Mouse (Mus musculus) gastrocnemius, adult 8-10 months (tissue): ENCODE data around the gene Xpnpep1. TPM values are rescaled to one million over a fixed set of nuclear protein-coding genes. Genes with fewer than 3 reads are reported as not detected.

Experiments
- DNase-seq, 2 experiments: peaks; one replicate each; pipeline ENCODE4 v3.0.0; 2022; ENCODE audit warnings: low spot score in 2 of 2
- microRNA-seq: library from miRNA; unstranded; fragments of <30 nt; microRNA quantifications from one replicate; pipeline ENCODE4 v1.2.0, GENCODE M21; 2022
- total RNA-seq, 4 experiments: library from RNA; stranded (reverse); gene quantifications; 2 replicates each; pipeline ENCODE4 v1.2.4; 2022

Xpnpep1 gene
- total RNA-seq, 4 experiments from 2014 or later = 37.7 to 45.2 (median 39.7) TPM

DNA sequence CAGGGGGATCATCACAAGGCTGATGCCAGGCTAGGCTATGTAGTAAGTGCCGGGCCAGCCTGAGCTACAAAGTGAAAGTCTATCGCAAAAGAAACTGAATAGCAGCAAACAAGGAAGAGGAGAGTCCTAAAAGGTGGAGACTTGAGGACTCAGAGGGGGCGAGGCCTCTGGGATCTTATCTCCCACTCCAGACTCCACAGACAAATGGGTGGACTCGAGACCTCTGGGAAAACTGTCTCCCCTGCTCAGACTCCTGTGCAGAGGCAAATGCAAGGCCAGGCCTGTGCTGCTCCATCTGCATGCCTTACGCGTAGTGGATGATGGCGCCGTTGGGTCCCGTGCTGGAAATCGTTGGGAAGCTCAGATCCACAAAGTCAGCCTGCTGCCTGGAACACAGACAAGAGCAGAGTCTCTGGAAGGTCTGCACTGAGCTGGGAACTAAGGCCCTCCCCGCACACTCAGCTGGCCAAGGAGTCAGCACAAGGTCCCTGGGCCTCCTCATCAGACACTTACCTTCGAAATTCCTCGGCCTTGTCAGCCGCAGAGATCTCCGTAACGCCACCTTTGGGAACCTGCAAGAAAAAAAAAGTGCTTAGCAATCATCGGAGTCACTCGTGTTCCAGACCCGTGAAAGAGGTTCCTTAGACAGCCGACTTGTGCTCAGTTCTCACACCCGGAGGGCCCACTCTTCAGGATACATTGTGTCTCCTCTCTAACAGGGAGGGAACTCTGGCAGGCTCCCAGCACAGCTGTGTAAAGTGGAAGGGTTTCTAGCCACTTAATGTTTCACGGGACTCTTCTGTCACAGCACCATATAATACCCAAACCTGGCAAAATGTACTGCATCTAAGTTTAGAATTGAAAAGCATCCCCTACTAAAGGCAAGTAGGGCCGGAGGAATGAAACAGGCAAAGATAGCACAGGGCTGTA lies 37.6 kb downstream of the Xpnpep1 start:
- DNase-seq = no peak

DNA sequence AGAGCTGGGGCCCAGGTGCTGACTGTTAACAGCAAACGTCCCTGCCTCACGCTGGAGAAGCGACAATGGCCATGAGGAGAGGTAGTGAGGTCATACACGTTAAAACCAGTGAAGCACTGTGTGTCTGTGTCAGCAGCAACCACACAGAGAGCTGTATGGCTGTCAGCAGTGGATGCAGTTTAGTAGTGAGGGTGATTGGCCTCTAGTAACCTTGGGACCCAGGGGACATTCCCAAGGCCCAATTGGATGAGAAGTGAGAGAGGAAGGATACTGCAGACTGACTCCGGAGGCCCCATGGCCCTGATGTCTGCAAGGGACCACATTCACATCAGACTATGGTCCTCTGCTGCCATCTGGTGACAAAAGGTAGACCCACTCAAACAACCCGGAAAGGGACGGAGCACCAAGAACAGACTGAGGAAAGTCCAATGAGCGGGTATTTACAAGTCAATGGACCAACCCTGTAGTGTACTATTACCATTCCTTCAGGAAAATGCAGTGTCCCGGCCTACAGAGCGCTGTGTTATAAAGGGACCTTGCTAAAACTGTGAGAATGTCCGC lies 47.1 kb downstream of the Xpnpep1 start:
- DNase-seq = peak in 1 of 2 experiments; percentile 7

DNA sequence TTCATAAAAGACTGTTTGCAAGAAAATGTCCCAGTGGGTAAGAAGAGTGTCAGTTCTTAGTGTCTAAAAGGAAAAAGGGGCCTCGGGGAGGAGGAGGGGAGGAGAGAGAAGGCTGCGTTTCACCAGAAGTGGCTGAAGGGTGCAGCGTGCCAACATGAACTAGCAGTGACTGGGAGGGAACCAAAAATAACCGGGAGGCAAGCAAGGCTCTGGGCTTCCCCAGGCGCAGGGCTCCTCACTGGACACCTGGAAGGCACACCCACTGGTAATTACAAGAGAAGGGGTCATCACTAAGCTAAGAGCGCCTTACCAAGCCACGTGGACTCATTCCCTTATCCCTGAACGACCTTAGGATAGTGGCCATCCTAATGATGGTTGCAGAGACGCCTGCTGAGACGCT lies 48.1 kb downstream of the Xpnpep1 start:
- DNase-seq = peak in 1 of 2 experiments; percentile 2

DNA sequence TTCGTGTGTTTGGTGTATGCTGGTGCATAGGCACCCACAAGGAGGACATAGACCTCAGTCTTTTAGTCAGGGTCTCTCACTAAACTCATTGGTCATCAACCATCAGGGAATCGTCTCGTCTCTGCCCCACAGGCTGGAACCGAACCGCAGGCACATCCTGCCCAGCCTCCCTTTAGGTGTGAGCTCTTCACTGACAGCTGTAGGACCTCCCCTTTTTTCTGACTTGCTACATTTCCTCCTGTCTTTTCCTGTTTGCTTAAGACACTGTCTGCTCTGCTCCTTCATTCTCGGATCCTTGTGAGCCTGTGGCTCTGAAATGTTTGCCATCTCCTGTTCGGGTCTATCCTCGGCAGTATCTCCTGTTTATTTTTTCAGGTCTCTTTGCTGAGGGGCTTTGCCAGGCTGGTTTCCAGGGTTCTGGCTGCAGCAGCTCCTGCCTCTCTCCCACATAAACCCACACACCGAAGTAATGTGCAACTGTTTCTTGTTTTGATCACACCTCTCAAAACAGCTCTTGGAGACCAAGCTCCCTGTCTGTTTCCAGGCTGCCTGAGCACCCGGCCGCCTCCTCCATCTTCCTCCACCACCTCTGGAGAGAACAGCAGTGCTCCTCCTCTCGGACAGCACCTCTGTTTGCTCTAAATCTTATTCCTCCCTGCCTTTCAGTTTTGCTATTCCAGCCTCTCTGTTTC lies 60.8 kb downstream of the Xpnpep1 start:
- DNase-seq = no peak

DNA sequence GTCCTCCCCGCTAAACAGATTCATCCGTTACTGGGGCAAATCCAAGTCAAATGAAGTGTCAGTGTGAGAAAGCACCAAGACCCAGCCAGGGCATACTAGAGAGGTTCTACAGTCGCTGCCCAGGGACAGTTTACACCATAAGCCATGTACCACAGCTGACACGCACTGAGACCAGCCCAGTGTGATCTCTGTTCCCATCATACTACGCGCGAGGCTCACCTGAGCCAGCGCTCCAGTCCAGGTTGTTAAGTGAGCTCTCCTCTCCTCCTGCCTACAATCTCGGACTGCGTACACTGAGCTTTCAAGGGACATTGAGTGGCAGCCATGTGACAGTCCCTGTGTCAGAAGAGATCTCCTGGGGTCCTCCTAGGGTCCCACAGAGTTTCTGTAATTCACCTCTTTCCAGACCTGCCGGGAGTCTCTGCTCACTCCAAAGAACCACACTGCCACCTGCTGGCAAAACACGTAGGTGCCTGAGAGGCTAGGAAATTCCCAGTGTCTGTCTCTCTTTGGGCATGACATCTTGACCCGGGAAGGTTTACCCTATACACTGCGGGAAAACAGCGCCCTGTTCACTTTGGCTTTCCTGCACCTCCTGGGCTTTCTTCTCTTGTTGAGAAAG lies 64.3 kb downstream of the Xpnpep1 start:
- DNase-seq = peak; percentile 22 to 32

DNA sequence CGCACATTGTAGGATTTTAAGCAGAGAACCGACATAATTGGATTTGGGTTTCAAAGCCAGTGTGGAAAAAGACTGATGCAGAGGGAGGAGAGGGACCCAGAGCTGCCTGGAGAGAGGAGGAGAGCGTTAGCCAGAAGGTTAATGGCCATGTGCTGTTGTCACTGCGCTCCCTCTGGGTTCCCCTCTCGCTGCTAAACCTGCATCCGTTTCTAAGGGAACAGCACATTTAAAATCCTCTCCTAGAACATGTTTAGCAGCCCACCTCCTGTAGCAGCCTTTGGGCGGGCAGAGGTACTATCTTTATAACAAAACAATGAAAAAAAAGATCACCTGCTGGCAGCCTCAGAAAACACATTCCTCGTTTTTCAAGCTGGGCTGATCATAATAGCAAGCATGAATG lies 73.7 kb downstream of the Xpnpep1 start:
- no peak for DNase-seq

DNA sequence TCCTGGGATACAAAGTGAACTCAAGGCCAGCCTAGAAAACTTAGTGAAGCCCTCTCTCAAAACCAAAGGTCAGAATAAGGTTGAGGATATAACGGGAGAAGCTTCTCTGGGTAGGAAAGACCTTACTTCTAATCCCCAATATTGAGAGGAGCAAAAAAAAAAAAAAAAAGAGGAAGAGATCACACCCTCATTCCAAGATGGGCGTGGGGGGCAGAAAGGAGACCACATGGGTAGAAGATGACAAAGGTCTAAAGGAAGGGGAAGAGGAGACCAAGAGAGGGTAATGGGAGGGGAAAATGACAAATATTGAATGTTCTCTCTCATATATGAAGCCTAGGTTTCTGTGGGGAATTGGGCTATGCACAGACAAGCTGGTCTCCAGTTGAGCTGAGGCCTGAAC lies 77.3 kb downstream of the Xpnpep1 start:
- no peak for DNase-seq

DNA sequence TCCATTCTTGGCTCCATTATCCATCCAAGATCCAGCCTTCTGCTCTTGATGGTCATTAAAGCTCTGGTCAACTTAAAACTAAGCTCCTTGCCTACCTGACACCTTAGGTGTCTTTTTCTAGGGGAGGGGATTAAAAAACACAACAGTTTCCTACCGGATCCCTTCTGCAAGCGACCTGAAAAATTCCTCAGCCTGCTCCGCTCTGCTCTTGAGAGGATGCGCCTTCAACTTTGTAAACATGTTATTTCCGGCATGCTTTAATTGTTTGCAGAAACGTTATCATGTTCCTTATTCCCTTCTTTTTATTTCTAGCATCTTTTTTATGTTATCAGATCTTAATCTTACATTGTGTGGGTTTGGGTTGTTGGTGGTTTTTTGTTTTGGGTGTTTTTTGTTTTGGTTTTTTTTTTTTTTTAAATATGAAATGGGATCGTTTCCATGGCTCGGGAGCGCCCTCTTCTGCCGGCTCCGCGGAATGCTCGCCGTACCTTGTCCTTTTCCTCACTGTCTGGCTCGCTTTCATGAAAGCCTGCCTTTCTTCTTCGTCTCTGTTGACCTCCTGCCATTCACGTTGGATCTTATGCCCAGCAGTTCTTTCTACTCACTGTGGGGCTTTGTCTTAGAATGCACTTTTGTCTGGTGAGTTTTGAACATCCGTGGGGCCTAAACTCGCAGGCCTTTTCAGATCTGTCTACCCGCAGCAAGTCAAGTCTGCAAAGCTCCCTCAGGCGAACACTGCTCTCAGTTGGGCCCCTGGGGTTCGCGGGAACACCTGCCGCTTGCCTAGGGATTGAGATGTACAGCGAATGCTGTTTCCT lies 117.1 kb downstream of the Xpnpep1 start:
- no peak for DNase-seq

DNA sequence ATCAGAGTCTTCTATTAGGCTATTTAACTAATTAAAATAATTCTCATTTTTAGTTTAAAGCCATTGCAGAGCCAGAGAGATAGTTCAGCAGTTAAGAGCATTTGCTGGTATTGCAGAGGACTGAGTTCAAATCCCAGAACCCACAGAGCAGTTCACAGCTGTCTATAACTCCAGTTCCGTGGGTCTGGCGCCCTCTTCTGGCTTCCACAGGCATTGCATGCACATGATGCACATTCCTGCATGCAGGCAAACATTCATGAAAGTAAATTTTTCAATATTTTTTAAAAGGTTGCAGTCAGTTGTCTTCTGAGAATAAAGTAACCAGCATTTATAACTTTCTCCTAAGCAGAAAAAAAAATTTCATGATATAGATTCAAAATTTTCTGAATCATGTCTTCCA lies 135.8 kb downstream of the Xpnpep1 start:
- DNase-seq = no peak

DNA sequence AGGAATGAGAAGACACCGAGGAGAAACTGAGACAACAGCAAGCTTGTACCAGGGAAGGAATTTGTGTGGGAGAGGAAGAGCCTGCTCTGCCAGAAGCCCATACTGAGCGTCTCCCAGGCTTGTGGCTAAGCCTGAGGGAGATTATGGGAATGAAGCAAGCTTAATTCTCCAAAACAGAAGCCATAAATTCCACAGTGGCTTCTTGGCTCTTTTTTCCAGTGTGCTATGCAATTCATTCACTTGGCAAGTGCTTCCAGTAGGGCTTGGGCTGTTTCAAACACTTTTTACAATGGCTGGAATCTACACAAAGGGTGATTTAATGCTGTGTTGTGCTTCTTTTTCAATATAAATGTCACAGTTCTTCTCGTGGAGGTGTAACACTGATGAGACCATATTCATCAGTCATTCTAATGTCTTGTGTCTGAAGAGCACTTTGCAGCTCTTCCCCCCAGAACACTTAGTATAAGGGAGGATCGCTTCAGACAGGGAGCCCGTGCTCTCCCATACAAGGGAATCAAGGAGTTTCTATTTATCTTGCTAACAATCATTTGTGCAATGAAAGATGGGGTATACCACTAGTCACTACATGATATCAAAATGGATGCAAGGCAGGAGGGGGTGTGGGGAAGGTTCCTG lies 148.1 kb downstream of the Xpnpep1 start:
- DNase-seq = no peak

Small RNA genes lying within 50 kb of the gene (microRNA-seq; reads per million reads assigned to microRNA genes)
- not detected for gene Mir6407

Other genes starting within 250 kb of the Xpnpep1 start
- gene Add3, start 100.2 kb upstream of the Xpnpep1 start, total RNA-seq = 10 to 100 TPM; 17.4 to 25.8 (median 20.8) TPM